Mouse (Mus musculus): Measurements from ENCODE around the gene Gabrg2. TPM values are rescaled to one million over a fixed set of nuclear protein-coding genes. Genes with fewer than 3 reads are reported as not detected.

The Gabrg2 gene
- polyA plus RNA-seq (2014; fragmentation: Illumina TruSeq; extraction: RNeasy Lipid Tissue Mini Kit (QIAGEN cat#74804); ENCODE audit: low read depth, low replicate concordance): 1.5 TPM

DNA sequence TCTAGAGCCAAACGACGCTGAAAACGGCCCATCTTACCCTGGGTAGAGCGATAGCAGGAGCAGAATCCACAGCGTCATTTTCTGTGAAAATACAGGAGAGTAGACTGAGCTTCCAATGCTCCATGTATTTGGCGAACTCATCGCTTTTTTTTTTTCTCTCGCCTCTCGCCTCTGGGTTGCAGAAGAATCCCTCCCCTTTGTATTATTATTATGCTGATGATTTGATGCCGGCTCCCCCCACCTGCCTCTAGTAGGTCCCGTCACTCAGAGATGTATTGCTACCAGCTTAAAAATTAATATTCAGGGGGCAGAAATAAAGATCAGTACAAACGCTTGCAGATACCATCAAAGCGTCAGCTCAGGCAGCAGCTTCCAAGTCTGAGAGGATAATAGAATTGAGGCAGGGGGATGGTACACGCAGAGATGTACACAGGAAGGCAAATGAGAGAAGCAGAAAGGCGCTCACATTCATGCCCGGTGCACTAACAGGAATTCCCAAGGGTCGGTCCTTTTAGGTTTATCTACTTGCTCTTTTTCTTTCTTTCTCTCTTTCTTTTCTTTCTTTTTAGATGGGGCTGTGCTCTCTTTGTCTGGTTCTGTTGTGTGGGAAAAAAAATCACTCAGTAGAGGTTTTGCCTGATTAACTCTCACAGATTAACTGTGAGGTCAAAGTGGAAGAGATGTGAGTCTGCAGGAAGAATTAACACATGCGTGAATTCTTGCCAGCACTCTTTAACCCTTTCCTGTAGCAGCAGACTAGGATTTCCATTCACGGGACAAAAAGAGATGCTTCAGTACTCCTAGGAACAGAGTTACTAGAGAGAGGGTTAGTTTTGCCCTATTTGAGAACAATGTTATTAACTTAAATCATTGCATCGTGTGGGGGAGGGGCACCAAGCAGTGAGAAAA lies at the start of gene Gabrg2:
Gene Gabrg2, minus strand, starts transcription at position 668 of the 909 bp plus-strand sequence.

Other genes with a start within 250 kb of the Gabrg2 start
- 0.13 TPM for gene Gabra1, start 182.1 kb upstream of the Gabrg2 start, polyA plus RNA-seq (2014; fragmentation: Illumina TruSeq; extraction: RNeasy Lipid Tissue Mini Kit (QIAGEN cat#74804); ENCODE audit: low read depth, low replicate concordance)